Mouse (Mus musculus): ENCODE measurements at regions not wholly inside any gene's neighbourhood (a gene's known extent, or its start where the extent isn't known, plus 50 kb on each side); places are given as distances from the start of the nearest gene placed in this dataset.

DNA sequence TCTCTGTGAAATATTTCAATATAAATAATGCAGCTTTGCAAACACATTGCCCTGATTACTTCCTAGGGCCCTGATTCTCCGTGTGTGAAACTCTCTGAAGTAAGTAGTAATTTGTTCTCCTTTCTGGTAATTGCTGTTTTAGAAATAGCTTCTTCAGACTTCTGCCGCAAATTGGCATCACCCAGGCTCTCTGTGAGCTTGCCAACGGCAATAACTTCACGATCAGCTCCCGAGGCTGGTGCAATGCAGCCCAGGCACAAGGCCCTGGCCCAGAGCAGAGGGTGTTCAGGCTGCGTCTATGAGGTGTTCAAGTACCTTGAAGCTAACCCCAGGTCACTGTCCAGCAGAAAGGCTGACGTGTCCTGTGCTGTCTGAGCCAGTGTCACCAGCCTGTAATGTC is 310.8 kb upstream of the Kcnab2 start:
- H3K36me3 ChIP-seq (ENCODE audit: control insufficient read depth, insufficient read depth, low read length), result no peaks in the 10 kb centered on the region
- DNase-seq (ENCODE audit: low spot score) (no peak), ATAC-seq (ENCODE audit: low read depth) (no peak)
- peaks cover 3% of the 10 kb centered on the region; the same call in 1 of the 2 replicates for H3K9me3 ChIP-seq (ENCODE audit: control insufficient read depth, low read length)
- H3K4me3 ChIP-seq (ENCODE audit: low read depth, low read length), result no peak overlapping the region
- H3K4me2 ChIP-seq (ENCODE audit: low read depth, low read length), result no peak overlapping the region
- H3K9ac ChIP-seq (ENCODE audit: low read depth, low read length), result no peak overlapping the region
- no peak overlapping the region for H3K27ac ChIP-seq (replicated peaks; ENCODE audit: low read depth, low read length)
- H3K27me3 ChIP-seq (replicated peaks; ENCODE audit: control insufficient read depth, insufficient read depth, low read length), result no peaks in the 10 kb centered on the region
- WGBS, result 88% methylated on average over 7 of the region's 7 CpGs
- no peaks in the 10 kb centered on the region for H3K4me1 ChIP-seq (ENCODE audit: control insufficient read depth, insufficient read depth, low read length)

GRCm38 (mm10) chr4:152784972-152785371 is 307.3 kb upstream of the Kcnab2 start:
- no peak for ATAC-seq (ENCODE audit: low read depth)
- H3K27ac ChIP-seq (replicated peaks; ENCODE audit: low read depth, low read length), result no peak overlapping the region
- no peaks in the 10 kb centered on the region for H3K4me1 ChIP-seq (ENCODE audit: control insufficient read depth, insufficient read depth, low read length)
- H3K36me3 ChIP-seq (ENCODE audit: control insufficient read depth, insufficient read depth, low read length), result no peaks in the 10 kb centered on the region
- no peaks in the 10 kb centered on the region for H3K27me3 ChIP-seq (replicated peaks; ENCODE audit: control insufficient read depth, insufficient read depth, low read length)
- no peak overlapping the region for H3K4me2 ChIP-seq (ENCODE audit: low read depth, low read length)
- H3K9me3 ChIP-seq (ENCODE audit: control insufficient read depth, low read length), result no peaks in the 10 kb centered on the region
- no peak overlapping the region for H3K4me3 ChIP-seq (ENCODE audit: low read depth, low read length)
- H3K9ac ChIP-seq (ENCODE audit: low read depth, low read length), result no peak overlapping the region
- DNase-seq (ENCODE audit: low spot score), result no peak
- WGBS, result 93% methylated on average over 2 of the region's 2 CpGs

GRCm38 (mm10) chr4:152779526-152779925 is 301.9 kb upstream of the Kcnab2 start:
- Histone ChIP-seq H3K27me3 (replicated peaks; ENCODE audit: control insufficient read depth, insufficient read depth, low read length) (no peaks in the 10 kb centered on the region), H3K9ac (ENCODE audit: low read depth, low read length) (no peak overlapping the region), H3K4me2 (ENCODE audit: low read depth, low read length) (no peak overlapping the region), H3K36me3 (ENCODE audit: control insufficient read depth, insufficient read depth, low read length) (no peaks in the 10 kb centered on the region), H3K4me3 (ENCODE audit: low read depth, low read length) (no peak overlapping the region), H3K9me3 (ENCODE audit: control insufficient read depth, low read length) (no peaks in the 10 kb centered on the region), H3K4me1 (ENCODE audit: control insufficient read depth, insufficient read depth, low read length) (no peaks in the 10 kb centered on the region), H3K27ac (replicated peaks; ENCODE audit: low read depth, low read length) (no peak overlapping the region)
- ATAC-seq (ENCODE audit: low read depth) (no peak), DNase-seq (ENCODE audit: low spot score) (no peak)
- WGBS, result 88% methylated on average over 17 of the region's 17 CpGs

- ATAC-seq (ENCODE audit: low read depth), result no peak
- no peak overlapping the region for H3K27ac ChIP-seq (replicated peaks; ENCODE audit: low read depth, low read length)
- no peak overlapping the region for H3K4me2 ChIP-seq (ENCODE audit: low read depth, low read length)
- H3K9me3 ChIP-seq (ENCODE audit: control insufficient read depth, low read length), result no peaks in the 10 kb centered on the region
- H3K4me3 ChIP-seq (ENCODE audit: low read depth, low read length), result no peak overlapping the region
- H3K9ac ChIP-seq (ENCODE audit: low read depth, low read length), result no peak overlapping the region
- H3K36me3 ChIP-seq (ENCODE audit: control insufficient read depth, insufficient read depth, low read length), result no peaks in the 10 kb centered on the region
- no peaks in the 10 kb centered on the region for H3K27me3 ChIP-seq (replicated peaks; ENCODE audit: control insufficient read depth, insufficient read depth, low read length)
- WGBS, result 75% methylated on average over 6 of the region's 6 CpGs
- no peaks in the 10 kb centered on the region for H3K4me1 ChIP-seq (ENCODE audit: control insufficient read depth, insufficient read depth, low read length)
- DNase-seq (ENCODE audit: low spot score), result no peak
These were observed 298.1 kb upstream of the Kcnab2 start for GRCm38 (mm10) chr4:152775801-152776200.

DNA sequence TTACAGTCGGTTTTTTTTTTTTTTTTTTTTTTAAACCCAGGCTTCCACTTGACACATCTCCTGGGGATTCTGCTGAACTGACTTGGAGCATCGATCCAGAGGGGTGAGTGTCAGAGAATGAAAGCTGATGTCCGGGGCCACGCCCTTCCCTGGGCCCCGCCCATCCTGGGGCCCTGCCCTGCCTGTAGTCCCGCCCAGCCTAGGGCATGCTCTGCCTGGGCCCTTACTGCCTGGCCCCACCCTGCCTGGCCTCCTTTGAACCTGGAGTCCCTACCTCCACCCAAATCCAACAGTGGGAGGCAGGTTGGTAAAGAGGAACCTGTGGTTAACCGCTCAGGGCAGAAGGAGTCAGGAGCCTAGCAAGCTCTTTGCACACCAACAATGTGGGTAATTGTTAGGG is 293.7 kb upstream of the Kcnab2 start:
- no peak overlapping the region for H3K9ac ChIP-seq (ENCODE audit: low read depth, low read length)
- no peaks in the 10 kb centered on the region for H3K36me3 ChIP-seq (ENCODE audit: control insufficient read depth, insufficient read depth, low read length)
- ATAC-seq (ENCODE audit: low read depth) (no peak), DNase-seq (ENCODE audit: low spot score) (no peak)
- H3K27ac ChIP-seq (replicated peaks; ENCODE audit: low read depth, low read length), result no peak overlapping the region
- H3K27me3 ChIP-seq (replicated peaks; ENCODE audit: control insufficient read depth, insufficient read depth, low read length), result no peaks in the 10 kb centered on the region
- H3K4me3 ChIP-seq (ENCODE audit: low read depth, low read length), result no peak overlapping the region
- H3K4me2 ChIP-seq (ENCODE audit: low read depth, low read length), result no peak overlapping the region
- peaks cover 5% of the 10 kb centered on the region; the same call in 1 of the 2 replicates for H3K9me3 ChIP-seq (ENCODE audit: control insufficient read depth, low read length)
- H3K4me1 ChIP-seq (ENCODE audit: control insufficient read depth, insufficient read depth, low read length), result no peaks in the 10 kb centered on the region
- 75% methylated on average over 7 of the region's 7 CpGs for WGBS

GRCm38 (mm10) chr4:152767372-152767771 is 289.7 kb upstream of the Kcnab2 start:
- no peak overlapping the region for H3K27ac ChIP-seq (replicated peaks; ENCODE audit: low read depth, low read length)
- DNase-seq (ENCODE audit: low spot score) (no peak), ATAC-seq (ENCODE audit: low read depth) (no peak)
- no peak overlapping the region for H3K4me2 ChIP-seq (ENCODE audit: low read depth, low read length)
- H3K4me3 ChIP-seq (ENCODE audit: low read depth, low read length), result no peak overlapping the region
- H3K36me3 ChIP-seq (ENCODE audit: control insufficient read depth, insufficient read depth, low read length), result no peaks in the 10 kb centered on the region
- H3K9ac ChIP-seq (ENCODE audit: low read depth, low read length), result no peak overlapping the region
- no peaks in the 10 kb centered on the region for H3K4me1 ChIP-seq (ENCODE audit: control insufficient read depth, insufficient read depth, low read length)
- no peaks in the 10 kb centered on the region for H3K27me3 ChIP-seq (replicated peaks; ENCODE audit: control insufficient read depth, insufficient read depth, low read length)
- peaks cover 5% of the 10 kb centered on the region; the same call in 1 of the 2 replicates for H3K9me3 ChIP-seq (ENCODE audit: control insufficient read depth, low read length)
- WGBS, result 84% methylated on average over 5 of the region's 5 CpGs

GRCm38 (mm10) chr4:152763116-152763515 is 285.4 kb upstream of the Kcnab2 start:
- no peak for ATAC-seq (ENCODE audit: low read depth)
- DNase-seq (ENCODE audit: low spot score), result no peak

GRCm38 (mm10) chr4:152762576-152762975 is 284.9 kb upstream of the Kcnab2 start:
- no peak overlapping the region for H3K9ac ChIP-seq (ENCODE audit: low read depth, low read length)
- H3K9me3 ChIP-seq (ENCODE audit: control insufficient read depth, low read length), result peaks cover 5% of the 10 kb centered on the region; the same call in 1 of the 2 replicates
- DNase-seq (ENCODE audit: low spot score) (no peak), ATAC-seq (ENCODE audit: low read depth) (no peak)
- no peaks in the 10 kb centered on the region for H3K36me3 ChIP-seq (ENCODE audit: control insufficient read depth, insufficient read depth, low read length)
- H3K4me3 ChIP-seq (ENCODE audit: low read depth, low read length), result no peak overlapping the region
- WGBS, result 90% methylated on average over 4 of the region's 4 CpGs
- H3K4me1 ChIP-seq (ENCODE audit: control insufficient read depth, insufficient read depth, low read length), result no peaks in the 10 kb centered on the region
- H3K27me3 ChIP-seq (replicated peaks; ENCODE audit: control insufficient read depth, insufficient read depth, low read length), result no peaks in the 10 kb centered on the region
- no peak overlapping the region for H3K27ac ChIP-seq (replicated peaks; ENCODE audit: low read depth, low read length)
- H3K4me2 ChIP-seq (ENCODE audit: low read depth, low read length), result no peak overlapping the region

More at GRCm38 (mm10) chr4:152763116-152763515, 285.4 kb upstream of the Kcnab2 start:
- H3K9me3 ChIP-seq (ENCODE audit: control insufficient read depth, low read length), result peaks cover 5% of the 10 kb centered on the region; the same call in 1 of the 2 replicates
- no peak overlapping the region for H3K9ac ChIP-seq (ENCODE audit: low read depth, low read length)
- H3K4me2 ChIP-seq (ENCODE audit: low read depth, low read length), result no peak overlapping the region
- H3K4me3 ChIP-seq (ENCODE audit: low read depth, low read length), result no peak overlapping the region
- H3K36me3 ChIP-seq (ENCODE audit: control insufficient read depth, insufficient read depth, low read length), result no peaks in the 10 kb centered on the region
- H3K4me1 ChIP-seq (ENCODE audit: control insufficient read depth, insufficient read depth, low read length), result no peaks in the 10 kb centered on the region
- no peaks in the 10 kb centered on the region for H3K27me3 ChIP-seq (replicated peaks; ENCODE audit: control insufficient read depth, insufficient read depth, low read length)
- H3K27ac ChIP-seq (replicated peaks; ENCODE audit: low read depth, low read length), result no peak overlapping the region
- 53% methylated on average over 6 of the region's 6 CpGs for WGBS

- DNase-seq (ENCODE audit: low spot score) (no peak), ATAC-seq (ENCODE audit: low read depth) (no peak)
- no peak overlapping the region for H3K4me3 ChIP-seq (ENCODE audit: low read depth, low read length)
- H3K4me2 ChIP-seq (ENCODE audit: low read depth, low read length), result no peak overlapping the region
- 97% methylated on average over 5 of the region's 5 CpGs for WGBS
- no peaks in the 10 kb centered on the region for H3K27me3 ChIP-seq (replicated peaks; ENCODE audit: control insufficient read depth, insufficient read depth, low read length)
- no peaks in the 10 kb centered on the region for H3K9me3 ChIP-seq (ENCODE audit: control insufficient read depth, low read length)
- H3K9ac ChIP-seq (ENCODE audit: low read depth, low read length), result no peak overlapping the region
- no peak overlapping the region for H3K27ac ChIP-seq (replicated peaks; ENCODE audit: low read depth, low read length)
- H3K4me1 ChIP-seq (ENCODE audit: control insufficient read depth, insufficient read depth, low read length), result no peaks in the 10 kb centered on the region
- no peaks in the 10 kb centered on the region for H3K36me3 ChIP-seq (ENCODE audit: control insufficient read depth, insufficient read depth, low read length)
These were observed 279.5 kb upstream of the Kcnab2 start for GRCm38 (mm10) chr4:152757191-152757590.
